Mouse (Mus musculus) intestine, embryonic 15.5 days (tissue): Measurements from ENCODE around the gene Lamb2. TPM values are rescaled to one million over a fixed set of nuclear protein-coding genes. Genes with fewer than 3 reads are reported as not detected.

ENCODE experiments used
- ATAC-seq: fragments of 200-750 bp; cut with Nextera tagmentation; 2 replicates; pipeline ENCODE4 v1.8.0; 2017; ENCODE audit warnings: moderate TSS enrichment, moderate library complexity
- H3K27ac ChIP-seq: fragments of 300-500 bp; sonication (generic); 2 replicates; pipeline ENCODE4 v1.5.1; 2015; ENCODE audit warnings: mild to moderate bottlenecking, inconsistent platforms
- H3K27me3 ChIP-seq: fragments of 300-500 bp; sonication (generic); replicated peaks from 2 replicates; pipeline ENCODE4 v1.6.1; 2015; ENCODE audit warnings: inconsistent platforms
- H3K36me3 ChIP-seq: fragments of 300-500 bp; sonication (generic); 2 replicates; pipeline ENCODE4 v1.6.1; 2015; ENCODE audit warnings: inconsistent platforms
- H3K4me1 ChIP-seq: fragments of 300-500 bp; sonication (generic); replicated peaks from 2 replicates; pipeline ENCODE4 v1.6.1; 2015; ENCODE audit warnings: inconsistent platforms
- H3K4me2 ChIP-seq: fragments of 300-500 bp; sonication (generic); replicated peaks from 2 replicates; pipeline ENCODE4 v1.6.1; 2015; ENCODE audit warnings: mild to moderate bottlenecking, inconsistent platforms
- H3K4me3 ChIP-seq: fragments of 300-500 bp; sonication (generic); replicated peaks from 2 replicates; pipeline ENCODE4 v1.5.1; 2015; ENCODE audit warnings: inconsistent platforms
- H3K9ac ChIP-seq: fragments of 300-500 bp; sonication (generic); 2 replicates; pipeline ENCODE4 v1.6.1; 2015; ENCODE audit warnings: inconsistent platforms
- H3K9me3 ChIP-seq: fragments of 300-500 bp; sonication (generic); 2 replicates; pipeline ENCODE4 v1.6.1; 2016; ENCODE audit warnings: inconsistent platforms
- WGBS: fragments of 180-500 bp; shearing (Covaris S2); methylation state at CpG from one replicate; pipeline ENCODE4 v1.1.7; 2015; 5-methylcytosine and 5-hydroxymethylcytosine counted together
- polyA plus RNA-seq: library from polyadenylated mRNA; unstranded; fragments of >200 nt; fragmentation: Nextera tagmentation; extraction: Ambion mirVana; gene quantifications from 2 replicates; pipeline ENCODE4 v1.2.1, GENCODE M21; 2015

Lamb2 gene
- polyA plus RNA-seq, 1 experiment from 2014 or later = 29.5 TPM

DNA sequence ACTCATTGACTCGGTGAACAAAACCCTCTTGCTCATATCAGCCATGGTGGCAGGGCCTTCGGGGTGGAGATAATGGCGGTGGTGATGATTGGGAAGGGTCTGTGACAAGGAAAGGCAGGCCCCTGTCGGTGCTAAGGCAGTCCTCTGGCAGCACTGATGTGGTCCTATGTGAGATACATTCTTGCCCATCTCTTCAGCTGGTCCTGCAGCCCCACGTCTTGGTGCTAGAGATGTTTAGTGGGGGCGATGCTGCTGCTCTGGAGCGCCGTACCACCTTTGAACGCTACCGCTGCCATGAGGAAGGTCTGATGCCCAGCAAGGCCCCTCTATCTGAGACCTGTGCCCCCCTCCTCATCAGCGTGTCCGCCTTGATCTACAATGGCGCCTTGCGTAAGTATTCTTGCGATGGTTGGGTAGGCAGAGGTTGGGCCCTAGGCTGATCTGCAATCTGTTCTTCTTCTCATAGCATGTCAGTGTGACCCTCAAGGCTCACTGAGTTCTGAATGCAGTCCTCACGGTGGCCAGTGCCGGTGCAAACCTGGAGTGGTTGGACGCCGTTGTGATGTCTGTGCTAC lies 5.9 kb downstream of the Lamb2 start:
- WGBS = 92% methylated on average over 19 of the region's 19 CpGs
- no peak overlapping the region for H3K4me2 ChIP-seq
- ATAC-seq = no peak
- no peak overlapping the region for H3K4me3 ChIP-seq
- peaks cover 11% of the 10 kb centered on the region for H3K4me1 ChIP-seq
- no peak overlapping the region for H3K27ac ChIP-seq
- H3K9me3 ChIP-seq = no peaks in the 10 kb centered on the region
- peaks cover 60% of the 10 kb centered on the region for H3K36me3 ChIP-seq
- H3K9ac ChIP-seq = no peak overlapping the region
- H3K27me3 ChIP-seq = no peaks in the 10 kb centered on the region

DNA sequence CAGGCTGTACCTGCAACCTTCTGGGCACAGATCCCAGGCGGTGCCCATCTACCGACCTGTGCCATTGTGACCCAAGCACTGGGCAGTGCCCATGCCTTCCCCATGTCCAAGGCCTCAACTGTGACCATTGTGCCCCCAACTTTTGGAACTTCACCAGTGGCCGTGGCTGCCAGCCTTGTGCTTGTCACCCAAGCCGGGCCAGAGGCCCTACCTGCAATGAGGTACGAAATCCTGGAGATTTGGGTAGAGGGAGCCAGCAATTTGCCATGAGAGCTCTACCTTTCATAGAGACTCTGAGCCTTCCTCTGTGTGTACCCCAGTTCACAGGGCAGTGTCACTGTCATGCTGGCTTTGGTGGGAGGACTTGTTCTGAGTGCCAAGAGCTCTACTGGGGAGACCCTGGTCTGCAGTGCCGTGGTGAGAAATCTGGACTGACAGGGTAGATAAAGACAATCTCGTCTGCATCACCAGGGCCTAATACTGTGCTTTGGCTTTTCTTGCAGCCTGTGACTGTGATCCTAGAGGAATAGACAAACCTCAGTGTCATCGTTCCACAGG lies 7.5 kb downstream of the Lamb2 start:
- no peak overlapping the region for H3K4me2 ChIP-seq
- H3K4me3 ChIP-seq = no peak overlapping the region
- peaks cover 53% of the 10 kb centered on the region for H3K36me3 ChIP-seq
- peaks cover 11% of the 10 kb centered on the region for H3K4me1 ChIP-seq
- no peaks in the 10 kb centered on the region for H3K9me3 ChIP-seq
- no peak overlapping the region for H3K9ac ChIP-seq
- H3K27me3 ChIP-seq = no peaks in the 10 kb centered on the region
- no peak overlapping the region for H3K27ac ChIP-seq
- WGBS = 94% methylated on average over 8 of the region's 8 CpGs
- ATAC-seq = no peak

DNA sequence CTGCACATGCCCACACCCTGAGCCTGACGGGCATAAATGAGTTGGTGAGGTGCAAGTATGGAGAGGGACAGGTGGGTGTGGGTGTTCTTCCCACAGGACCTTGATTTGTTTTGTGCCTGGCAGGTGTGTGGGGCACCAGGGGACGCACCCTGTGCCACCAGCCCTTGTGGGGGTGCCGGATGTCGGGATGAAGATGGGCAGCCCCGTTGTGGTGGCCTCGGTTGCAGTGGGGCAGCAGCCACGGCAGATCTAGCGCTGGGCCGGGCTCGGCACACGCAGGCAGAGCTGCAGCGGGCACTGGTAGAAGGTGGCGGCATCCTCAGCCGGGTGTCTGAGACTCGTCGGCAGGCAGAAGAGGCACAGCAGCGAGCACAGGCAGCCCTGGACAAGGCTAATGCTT lies 8.9 kb downstream of the Lamb2 start:
- H3K27me3 ChIP-seq = no peaks in the 10 kb centered on the region
- no peak for ATAC-seq
- H3K4me2 ChIP-seq = no peak overlapping the region
- peaks cover 16% of the 10 kb centered on the region for H3K4me1 ChIP-seq
- no peak overlapping the region for H3K27ac ChIP-seq
- no peaks in the 10 kb centered on the region for H3K9me3 ChIP-seq
- H3K9ac ChIP-seq = no peak overlapping the region
- H3K36me3 ChIP-seq = peaks cover 54% of the 10 kb centered on the region
- WGBS = 92% methylated on average over 17 of the region's 17 CpGs
- no peak overlapping the region for H3K4me3 ChIP-seq

DNA sequence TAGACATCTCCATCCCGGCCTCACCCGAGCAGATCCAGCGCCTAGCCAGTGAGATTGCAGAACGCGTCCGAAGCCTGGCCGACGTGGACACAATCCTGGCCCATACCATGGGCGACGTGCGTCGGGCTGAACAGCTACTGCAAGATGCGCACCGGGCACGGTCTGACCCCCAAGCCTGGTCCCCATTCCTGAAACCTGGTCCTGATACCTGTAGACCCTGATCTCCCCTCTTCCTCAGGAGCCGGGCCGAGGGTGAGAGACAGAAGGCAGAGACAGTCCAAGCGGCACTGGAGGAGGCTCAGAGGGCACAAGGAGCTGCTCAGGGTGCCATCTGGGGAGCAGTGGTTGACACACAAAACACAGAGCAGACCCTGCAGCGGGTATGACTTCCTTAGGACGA lies 9.7 kb downstream of the Lamb2 start:
- no peak for ATAC-seq
- Histone ChIP-seq H3K9me3 (no peaks in the 10 kb centered on the region), H3K4me1 (peaks cover 16% of the 10 kb centered on the region), H3K27ac (no peak overlapping the region), H3K36me3 (peaks cover 55% of the 10 kb centered on the region), H3K9ac (no peak overlapping the region), H3K27me3 (no peaks in the 10 kb centered on the region), H3K4me3 (no peak overlapping the region), H3K4me2 (no peak overlapping the region)
- WGBS = 97% methylated on average over 20 of the region's 20 CpGs

DNA sequence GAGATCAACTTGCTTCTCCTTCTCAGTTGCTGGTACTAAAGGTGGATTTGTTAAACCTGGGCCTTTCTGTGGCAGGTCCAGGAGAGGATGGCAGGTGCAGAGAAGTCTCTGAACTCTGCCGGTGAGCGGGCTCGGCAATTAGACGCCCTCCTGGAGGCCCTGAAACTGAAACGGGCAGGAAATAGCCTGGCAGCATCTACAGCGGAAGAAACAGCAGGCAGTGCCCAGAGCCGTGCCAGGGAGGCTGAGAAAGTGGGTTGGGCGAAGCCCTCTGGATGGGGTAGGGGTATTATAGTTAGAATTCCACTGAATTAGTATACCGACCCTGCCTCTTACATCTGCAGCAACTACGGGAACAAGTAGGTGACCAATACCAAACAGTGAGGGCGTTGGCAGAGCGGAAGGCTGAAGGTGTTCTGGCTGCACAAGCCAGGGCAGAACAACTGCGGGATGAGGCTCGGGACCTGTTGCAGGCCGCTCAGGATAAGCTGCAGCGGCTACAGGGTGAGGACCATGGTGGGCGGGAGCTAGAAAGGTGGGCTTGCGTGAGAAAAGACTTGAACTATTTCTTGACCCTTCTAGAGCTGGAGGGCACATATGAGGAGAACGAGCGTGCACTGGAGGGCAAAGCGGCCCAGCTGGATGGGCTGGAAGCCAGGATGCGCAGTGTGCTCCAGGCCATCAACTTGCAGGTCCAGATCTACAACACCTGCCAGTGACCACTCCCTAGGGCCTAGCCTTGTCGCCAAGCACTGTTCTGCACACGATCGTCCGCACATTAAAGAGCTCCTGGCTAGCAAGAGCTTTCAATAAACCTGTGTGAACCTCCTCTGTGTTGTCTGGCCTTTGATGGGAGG lies 10.4 kb downstream of the Lamb2 start:
- Histone ChIP-seq H3K4me2 (peak overlapping the region; percentile 68), H3K9me3 (no peaks in the 10 kb centered on the region), H3K27ac (peak overlapping the region; percentile 97), H3K4me1 (peaks cover 16% of the 10 kb centered on the region), H3K27me3 (no peaks in the 10 kb centered on the region), H3K4me3 (peak overlapping the region; percentile 97), H3K36me3 (peaks cover 60% of the 10 kb centered on the region), H3K9ac (peak overlapping the region; percentile 94)
- WGBS = 64% methylated on average over 26 of the region's 26 CpGs
- ATAC-seq = peak; percentile 18

DNA sequence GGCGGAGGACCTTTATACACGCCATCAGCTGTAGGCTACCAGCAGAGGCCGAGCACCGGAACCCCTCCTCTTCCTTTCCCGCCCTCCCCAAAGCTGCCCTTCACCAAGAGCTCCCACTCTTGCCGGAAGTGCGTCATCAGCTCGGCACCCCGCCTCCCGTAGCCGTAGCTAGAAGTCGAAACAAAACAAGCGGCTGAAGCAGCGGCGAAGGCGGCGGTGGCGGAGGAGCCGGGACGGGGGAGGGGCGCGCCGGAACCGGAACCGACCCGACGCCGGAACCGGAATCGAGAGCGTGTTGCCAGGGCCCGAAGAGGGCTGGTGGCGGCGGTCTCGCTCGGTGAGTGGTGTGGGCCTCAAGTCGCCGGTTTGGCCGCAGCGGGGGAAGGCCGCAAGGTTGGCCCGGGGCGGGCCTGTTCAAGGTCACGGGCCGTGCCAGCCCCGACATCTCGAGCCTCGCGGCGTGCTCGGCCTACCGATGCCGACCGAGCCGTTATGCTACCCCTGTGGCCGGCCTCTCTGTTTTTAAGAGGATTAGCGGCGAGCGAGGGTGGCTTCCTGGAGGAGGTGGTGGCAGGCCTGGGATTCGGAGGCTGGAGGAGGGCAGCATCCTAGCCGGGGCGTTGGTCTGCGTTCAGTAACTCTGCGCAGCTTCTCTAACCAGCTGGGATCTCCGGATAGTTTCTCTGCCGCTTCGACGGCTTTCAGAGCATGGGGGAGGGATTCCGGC lies 11.2 kb downstream of the Lamb2 start, which contains the start of gene Usp19:
Gene Usp19, plus strand, starts transcription at position 44 of the 727 bp plus-strand sequence.
- H3K27ac ChIP-seq = peak within 1 kb of the TSS; percentile 97
- ATAC-seq = peak; percentile 97
- no peaks in the 10 kb centered on the region for H3K9me3 ChIP-seq
- H3K36me3 ChIP-seq = peaks cover 61% of the 10 kb centered on the region
- H3K4me3 ChIP-seq = peak within 1 kb of the TSS; percentile 97
- no peaks in the 10 kb centered on the region for H3K27me3 ChIP-seq
- peak within 1 kb of the TSS; percentile 94 for H3K9ac ChIP-seq
- H3K4me1 ChIP-seq = peaks cover 16% of the 10 kb centered on the region
- peak within 1 kb of the TSS; percentile 68 for H3K4me2 ChIP-seq
- WGBS = under 1% methylated on average over 69 of the region's 69 CpGs

DNA sequence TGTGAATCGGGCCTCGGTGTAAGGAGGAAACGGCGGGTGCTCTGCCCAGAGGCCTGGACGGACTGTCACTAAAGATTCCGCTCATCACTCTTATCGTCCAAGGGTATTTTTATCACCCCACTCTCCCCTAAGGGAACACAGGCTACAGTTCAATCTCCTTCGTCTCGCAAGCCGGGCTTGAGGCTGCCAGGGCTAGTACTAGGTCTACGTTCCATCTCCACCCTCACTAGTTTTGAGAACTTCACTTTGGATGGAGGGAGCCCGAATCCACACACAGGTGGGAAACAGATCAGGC lies 11.7 kb downstream of the Lamb2 start:
- peak overlapping the region; percentile 97 for H3K27ac ChIP-seq
- peak overlapping the region; percentile 68 for H3K4me2 ChIP-seq
- no peak for ATAC-seq
- H3K9ac ChIP-seq = peak overlapping the region; percentile 94
- WGBS = 6% methylated on average over 12 of the region's 12 CpGs
- H3K4me3 ChIP-seq = peak overlapping the region; percentile 97
- peaks cover 16% of the 10 kb centered on the region for H3K4me1 ChIP-seq
- H3K36me3 ChIP-seq = peaks cover 62% of the 10 kb centered on the region
- no peaks in the 10 kb centered on the region for H3K9me3 ChIP-seq
- no peaks in the 10 kb centered on the region for H3K27me3 ChIP-seq

DNA sequence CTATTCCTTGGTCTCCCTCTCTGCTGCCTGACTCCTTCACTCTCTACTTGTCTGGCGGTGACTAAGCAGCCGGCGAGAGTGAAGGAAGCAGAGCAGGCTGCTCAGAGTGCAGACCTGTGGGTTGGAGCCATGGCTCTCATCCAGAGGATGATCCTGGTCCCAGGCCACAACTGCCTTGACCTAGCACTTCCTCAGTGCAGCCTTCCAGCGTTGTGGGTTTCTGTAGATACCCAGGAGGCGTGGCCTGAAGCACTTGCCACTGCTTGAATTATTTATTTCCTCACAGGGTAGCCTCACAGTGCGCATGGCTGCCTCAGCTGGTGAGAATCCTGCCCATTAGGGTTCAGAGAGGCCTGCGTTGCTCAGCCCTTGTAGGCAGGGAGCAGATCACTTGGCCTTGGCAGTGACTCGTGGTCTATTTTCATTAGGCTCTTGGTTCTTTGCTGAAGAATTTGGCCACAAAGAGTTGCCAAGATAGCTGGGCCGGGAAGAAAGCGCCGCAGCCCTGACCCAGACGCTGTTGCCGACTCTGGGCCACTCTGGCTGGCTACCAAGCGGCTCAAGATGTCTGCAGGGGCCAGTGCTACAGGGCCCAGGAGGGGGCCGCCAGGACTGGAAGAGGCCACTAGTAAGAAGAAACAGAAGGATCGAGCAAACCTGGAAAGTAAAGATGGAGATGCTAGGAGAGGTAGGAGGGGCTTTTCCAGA lies 12.7 kb downstream of the Lamb2 start:
- peak overlapping the region; percentile 97 for H3K4me3 ChIP-seq
- no peak overlapping the region for H3K27ac ChIP-seq
- H3K36me3 ChIP-seq = peaks cover 63% of the 10 kb centered on the region
- H3K4me2 ChIP-seq = peak overlapping the region; percentile 68
- H3K4me1 ChIP-seq = peaks cover 16% of the 10 kb centered on the region
- no peaks in the 10 kb centered on the region for H3K9me3 ChIP-seq
- no peaks in the 10 kb centered on the region for H3K27me3 ChIP-seq
- 78% methylated on average over 16 of the region's 16 CpGs for WGBS
- H3K9ac ChIP-seq = peak overlapping the region; percentile 94
- ATAC-seq = no peak

DNA sequence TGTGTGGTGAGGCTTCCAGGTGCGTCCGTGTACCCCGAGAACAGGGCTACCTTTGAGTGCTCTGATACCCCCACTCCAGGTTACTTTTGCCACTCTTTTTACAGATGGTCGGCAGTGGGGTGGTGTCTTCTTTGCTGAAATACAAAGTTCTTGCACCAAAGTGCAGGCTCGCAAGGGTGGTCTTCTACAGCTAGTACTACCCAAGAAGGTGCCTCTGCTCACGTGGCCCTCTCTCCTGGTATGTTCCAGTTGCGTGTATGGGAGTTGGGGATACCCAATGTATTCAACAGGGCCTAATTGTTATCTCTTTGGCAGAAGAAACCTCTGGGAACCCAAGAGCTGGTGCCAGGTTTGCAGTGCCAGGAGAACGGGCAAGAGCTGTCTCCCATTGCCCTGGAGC lies 13.7 kb downstream of the Lamb2 start:
- no peak for ATAC-seq

DNA sequence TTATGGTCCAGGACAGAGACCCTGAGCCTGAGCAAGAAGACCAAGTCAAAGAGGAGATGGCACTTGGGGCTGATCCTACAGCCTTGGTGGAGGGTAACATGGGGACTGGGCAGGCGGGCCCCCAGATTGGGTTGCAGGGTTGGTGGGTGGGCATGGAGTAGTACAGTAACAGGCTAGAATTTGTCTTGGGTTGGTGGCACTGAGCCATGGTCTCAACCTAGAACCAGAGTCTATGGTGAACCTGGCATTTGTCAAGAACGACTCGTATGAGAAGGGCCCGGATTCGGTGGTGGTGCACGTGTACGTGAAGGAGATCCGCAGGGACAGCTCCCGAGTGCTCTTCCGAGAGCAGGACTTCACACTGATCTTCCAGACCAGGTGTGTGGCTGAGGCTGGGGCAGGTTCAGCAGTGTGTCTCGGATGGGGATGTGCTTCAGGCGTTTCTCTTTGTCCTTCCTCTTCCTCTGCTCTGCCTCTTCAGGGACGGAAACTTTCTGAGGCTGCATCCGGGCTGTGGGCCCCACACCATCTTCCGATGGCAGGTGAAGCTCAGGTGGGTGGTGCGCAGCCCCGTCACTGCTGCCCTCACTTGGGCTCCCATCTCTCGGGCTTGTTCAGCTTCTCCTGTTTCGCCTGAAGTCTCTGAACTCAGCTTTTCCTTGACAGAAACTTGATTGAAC lies 14.8 kb downstream of the Lamb2 start:
- WGBS = 93% methylated on average over 19 of the region's 19 CpGs
- H3K4me3 ChIP-seq = no peak overlapping the region
- H3K4me2 ChIP-seq = no peak overlapping the region
- H3K9ac ChIP-seq = no peak overlapping the region
- H3K27ac ChIP-seq = no peak overlapping the region
- peaks cover 16% of the 10 kb centered on the region for H3K4me1 ChIP-seq
- H3K36me3 ChIP-seq = peaks cover 64% of the 10 kb centered on the region
- H3K27me3 ChIP-seq = no peaks in the 10 kb centered on the region
- no peaks in the 10 kb centered on the region for H3K9me3 ChIP-seq
- ATAC-seq = no peak

More for the DNA sequence above, 13.7 kb downstream of the Lamb2 start:
- no peak overlapping the region for H3K9ac ChIP-seq
- H3K27ac ChIP-seq = no peak overlapping the region
- H3K4me1 ChIP-seq = peaks cover 16% of the 10 kb centered on the region
- no peaks in the 10 kb centered on the region for H3K27me3 ChIP-seq
- 96% methylated on average over 8 of the region's 8 CpGs for WGBS
- H3K36me3 ChIP-seq = peaks cover 63% of the 10 kb centered on the region
- H3K4me2 ChIP-seq = no peak overlapping the region
- H3K9me3 ChIP-seq = no peaks in the 10 kb centered on the region
- H3K4me3 ChIP-seq = no peak overlapping the region

DNA sequence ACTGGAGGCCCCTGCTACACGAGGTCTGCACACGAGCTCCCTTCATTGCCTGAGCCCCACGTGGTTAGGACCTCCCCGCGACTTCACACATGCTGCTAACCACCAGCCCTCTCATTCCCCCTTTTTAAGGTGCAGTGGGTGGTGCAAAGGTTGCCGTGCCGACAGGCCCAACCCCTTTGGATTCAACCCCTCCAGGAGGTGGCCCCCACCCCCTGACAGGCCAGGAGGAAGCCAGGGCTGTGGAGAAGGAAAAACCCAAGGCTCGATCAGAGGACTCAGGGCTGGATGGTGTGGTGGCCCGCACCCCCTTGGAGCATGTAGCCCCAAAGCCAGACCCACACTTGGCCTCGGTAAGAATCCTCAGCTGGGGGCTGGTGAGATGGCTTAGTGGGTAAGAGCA lies 15.4 kb downstream of the Lamb2 start:
- Histone ChIP-seq H3K4me2 (no peak overlapping the region), H3K9me3 (no peaks in the 10 kb centered on the region), H3K27me3 (no peaks in the 10 kb centered on the region), H3K36me3 (peaks cover 68% of the 10 kb centered on the region), H3K9ac (no peak overlapping the region), H3K4me1 (peaks cover 13% of the 10 kb centered on the region), H3K27ac (no peak overlapping the region), H3K4me3 (no peak overlapping the region)
- ATAC-seq = no peak
- WGBS = 84% methylated on average over 10 of the region's 10 CpGs
